Mouse (Mus musculus) forebrain, embryonic 11.5 days (tissue): Measurements from ENCODE around the gene Ifrd2. TPM values are rescaled to one million over a fixed set of nuclear protein-coding genes. Genes with fewer than 3 reads are reported as not detected.

ENCODE experiments used
- ATAC-seq: fragments of 200-750 bp; cut with Nextera tagmentation; replicated peaks from 2 replicates; pipeline ENCODE4 v1.8.0; 2017; ENCODE audit warnings: moderate TSS enrichment; ENCODE audit not compliant: low FRiP score
- DNase-seq: peaks from one replicate; pipeline ENCODE4 v3.0.0-alpha.2; 2017; ENCODE audit warnings: low spot score
- H3K27ac ChIP-seq: fragments of 300-500 bp; sonication (generic); 2 replicates; pipeline ENCODE4 v1.5.1; 2014; ENCODE audit warnings: low read depth, low read length
- H3K27me3 ChIP-seq: fragments of 300-500 bp; sonication (generic); 2 replicates; pipeline ENCODE4 v1.6.1; 2014; ENCODE audit warnings: mild to moderate bottlenecking, low read length, mixed read lengths; ENCODE audit not compliant: control insufficient read depth, insufficient read depth
- H3K36me3 ChIP-seq: fragments of 300-500 bp; sonication (generic); 2 replicates; pipeline ENCODE4 v1.6.1; 2014; ENCODE audit warnings: mild to moderate bottlenecking, low read length, moderate library complexity, mixed read lengths; ENCODE audit not compliant: control insufficient read depth, insufficient read depth
- H3K4me1 ChIP-seq: fragments of 300-500 bp; sonication (generic); replicated peaks from 2 replicates; pipeline ENCODE4 v1.6.1; 2014; ENCODE audit warnings: low read length, mixed read lengths; ENCODE audit not compliant: control insufficient read depth, insufficient read depth
- H3K4me2 ChIP-seq: fragments of 300-500 bp; sonication (generic); 2 replicates; pipeline ENCODE4 v1.6.1; 2014; ENCODE audit warnings: low read depth, mild to moderate bottlenecking, low read length, moderate library complexity, mixed read lengths; ENCODE audit not compliant: severe bottlenecking
- H3K4me3 ChIP-seq: fragments of 300-500 bp; sonication (generic); 2 replicates; pipeline ENCODE4 v1.5.1; 2014; ENCODE audit warnings: low read depth, low read length
- H3K9ac ChIP-seq: fragments of 300-500 bp; sonication (generic); 2 replicates; pipeline ENCODE4 v1.6.1; 2014; ENCODE audit warnings: low read length
- H3K9me3 ChIP-seq: fragments of 300-500 bp; sonication (generic); 2 replicates; pipeline ENCODE4 v1.6.1; 2016; ENCODE audit warnings: low read length, mixed read lengths; ENCODE audit not compliant: control insufficient read depth
- WGBS: fragments of 180-500 bp; shearing (Covaris S2); extraction: QIAGEN DNeasy Blood & Tissue Kit; methylation state at CpG from one replicate; pipeline ENCODE4 v1.1.7; 2014; 5-methylcytosine and 5-hydroxymethylcytosine counted together
- polyA plus RNA-seq: library from polyadenylated mRNA; unstranded; fragments of >200 nt; fragmentation: Nextera tagmentation; extraction: Ambion mirVana; gene quantifications from 2 replicates; pipeline ENCODE4 v1.2.1, GENCODE M21; 2014

Ifrd2 gene
- polyA plus RNA-seq, 1 experiment from 2014 or later: 37.2 TPM

DNA sequence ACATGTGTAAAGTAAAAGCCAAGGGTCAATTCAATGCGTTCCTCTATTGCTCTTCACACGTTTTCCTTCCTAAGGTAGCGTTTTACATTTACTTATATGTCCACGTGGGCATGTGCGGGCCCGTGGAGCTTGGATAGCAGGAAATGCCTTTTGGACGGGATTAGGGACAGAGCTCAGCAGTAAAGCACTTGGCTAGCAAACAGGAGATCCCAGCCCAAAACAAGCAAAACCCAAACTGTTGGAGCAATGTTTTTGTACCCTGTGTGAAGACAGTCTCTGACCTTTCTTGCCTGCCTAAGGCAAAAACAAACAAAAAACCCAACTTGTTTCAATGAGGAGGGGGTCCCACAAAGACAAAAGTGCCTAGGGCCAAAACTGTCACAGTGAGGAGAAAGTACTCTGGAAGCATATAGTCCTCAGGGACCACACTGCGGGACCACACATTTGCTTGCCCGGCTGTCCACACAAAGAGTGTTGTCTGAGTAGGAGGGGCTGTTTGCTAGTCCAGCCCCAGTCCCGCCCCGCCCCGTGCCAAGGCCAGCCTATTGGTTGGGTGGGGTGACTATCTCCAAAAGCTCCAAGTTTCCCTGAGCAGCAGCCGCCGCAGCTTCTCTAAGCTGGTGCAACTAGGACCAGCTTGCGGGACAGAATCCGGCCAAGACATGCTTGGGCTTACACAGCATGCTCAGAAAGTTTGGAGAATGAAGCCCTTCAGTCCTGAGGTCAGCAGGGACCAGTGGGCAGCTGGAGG, 10.9 kb upstream of the Ifrd2 start, which contains the start of gene Hyal1:
TSS of gene Hyal1 (plus strand) at position 571 of the 751 bp plus-strand sequence.
- H3K9me3 ChIP-seq: no peaks in the 10 kb centered on the region; the same call in 1 of the 2 replicates
- DNase-seq: peak; percentile 91
- WGBS: 30% methylated on average over 16 of the region's 16 CpGs
- peak within 1 kb of the TSS; percentile 44; the same call in 1 of the 2 replicates for H3K9ac ChIP-seq
- peak; percentile 83 for ATAC-seq
- peak within 1 kb of the TSS; percentile 19; the same call in 1 of the 2 replicates for H3K27ac ChIP-seq
- peaks cover 13% of the 10 kb centered on the region for H3K4me1 ChIP-seq
- H3K4me2 ChIP-seq: peak within 1 kb of the TSS; percentile 44
- H3K27me3 ChIP-seq: no peaks in the 10 kb centered on the region
- H3K36me3 ChIP-seq: peaks cover 20% of the 10 kb centered on the region
- peak within 1 kb of the TSS; percentile 25 for H3K4me3 ChIP-seq

DNA sequence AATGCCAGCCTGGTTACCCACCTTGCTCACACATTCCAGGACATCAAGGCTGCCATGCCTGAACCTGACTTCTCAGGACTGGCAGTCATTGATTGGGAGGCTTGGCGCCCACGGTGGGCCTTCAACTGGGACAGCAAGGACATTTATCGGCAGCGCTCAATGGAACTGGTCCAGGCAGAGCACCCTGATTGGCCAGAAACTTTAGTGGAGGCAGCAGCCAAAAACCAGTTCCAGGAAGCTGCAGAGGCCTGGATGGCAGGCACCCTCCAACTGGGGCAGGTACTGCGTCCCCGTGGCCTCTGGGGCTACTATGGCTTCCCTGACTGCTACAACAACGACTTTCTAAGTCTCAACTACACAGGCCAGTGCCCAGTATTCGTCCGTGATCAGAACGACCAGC, 9.6 kb upstream of the Ifrd2 start:
- Histone ChIP-seq H3K27ac (no peak overlapping the region), H3K9me3 (no peaks in the 10 kb centered on the region; the same call in 1 of the 2 replicates), H3K4me3 (no peak overlapping the region), H3K4me2 (no peak overlapping the region), H3K4me1 (peaks cover 14% of the 10 kb centered on the region), H3K27me3 (no peaks in the 10 kb centered on the region), H3K36me3 (peaks cover 13% of the 10 kb centered on the region), H3K9ac (no peak overlapping the region)
- WGBS: 89% methylated on average over 10 of the region's 10 CpGs
- DNase-seq: no peak
- no peak for ATAC-seq

DNA sequence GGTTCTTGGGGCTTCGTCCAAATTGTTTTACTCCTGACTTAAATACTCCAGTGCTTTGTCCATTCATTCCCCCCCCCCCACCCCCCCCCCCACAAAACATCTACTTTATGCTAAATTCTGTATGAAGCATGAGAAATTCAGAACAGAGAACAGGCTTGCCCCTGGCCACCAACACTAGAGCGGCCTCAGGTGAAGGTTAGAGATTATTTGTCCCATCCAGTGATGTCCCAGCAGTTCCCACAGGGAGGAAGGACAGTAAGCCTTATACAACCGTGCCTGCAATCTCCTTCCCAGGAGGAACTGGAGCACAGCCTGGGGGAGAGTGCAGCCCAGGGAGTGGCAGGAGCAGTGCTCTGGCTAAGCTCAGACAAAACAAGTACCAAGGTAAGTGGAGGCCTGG, 8.9 kb upstream of the Ifrd2 start, which contains the start of gene Naa80:
TSS of gene Naa80 (plus strand) at position 301 of the 400 bp plus-strand sequence.
- H3K4me2 ChIP-seq: no peak within 1 kb of the TSS
- H3K36me3 ChIP-seq: peaks cover 6% of the 10 kb centered on the region

DNA sequence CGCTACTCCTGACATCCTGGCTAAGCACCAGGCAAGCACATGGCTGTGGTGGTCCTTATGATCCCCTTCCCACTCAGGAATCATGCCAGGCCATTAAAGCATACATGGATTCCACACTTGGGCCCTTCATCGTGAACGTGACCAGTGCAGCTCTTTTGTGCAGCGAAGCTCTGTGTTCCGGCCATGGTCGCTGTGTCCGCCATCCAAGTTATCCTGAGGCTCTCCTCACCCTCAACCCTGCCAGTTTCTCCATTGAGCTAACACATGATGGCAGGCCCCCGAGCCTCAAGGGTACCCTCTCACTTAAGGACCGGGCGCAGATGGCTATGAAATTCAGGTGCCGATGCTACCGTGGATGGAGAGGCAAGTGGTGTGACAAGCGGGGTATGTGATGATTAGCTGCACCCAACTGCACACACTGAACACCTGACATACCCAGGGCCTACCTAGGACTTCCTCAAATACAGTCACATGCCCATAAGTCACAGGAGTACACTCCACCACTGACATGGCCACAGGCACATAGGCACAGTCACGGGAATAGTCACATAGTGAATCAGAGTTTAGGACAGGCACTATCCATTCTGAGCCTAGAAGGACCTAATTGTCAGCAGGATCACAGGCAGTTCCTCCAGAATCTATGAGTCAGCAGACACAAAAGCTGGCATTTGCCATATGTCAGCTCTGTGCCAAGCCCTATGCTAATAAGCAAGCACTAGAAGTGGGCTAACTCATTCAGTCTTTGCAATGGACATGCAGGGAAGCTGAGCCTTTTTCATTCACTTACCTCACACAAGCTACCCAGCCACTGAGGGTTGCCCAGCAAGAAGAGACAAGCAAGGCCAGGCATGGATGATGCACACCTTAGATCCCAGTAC, 8.2 kb upstream of the Ifrd2 start:
- no peak for DNase-seq
- H3K9ac ChIP-seq: no peak overlapping the region
- peaks cover 4% of the 10 kb centered on the region; the same call in 1 of the 2 replicates for H3K36me3 ChIP-seq
- no peak overlapping the region for H3K27ac ChIP-seq
- H3K4me3 ChIP-seq: no peak overlapping the region
- no peak overlapping the region for H3K4me2 ChIP-seq
- H3K9me3 ChIP-seq: no peaks in the 10 kb centered on the region
- 94% methylated on average over 14 of the region's 14 CpGs for WGBS
- no peak for ATAC-seq
- H3K4me1 ChIP-seq: peaks cover 14% of the 10 kb centered on the region
- H3K27me3 ChIP-seq: no peaks in the 10 kb centered on the region

More for the DNA sequence above, 8.9 kb upstream of the Ifrd2 start, which contains the start of gene Naa80:
- ATAC-seq: no peak
- Histone ChIP-seq H3K9ac (no peak within 1 kb of the TSS), H3K4me3 (no peak within 1 kb of the TSS), H3K27ac (no peak within 1 kb of the TSS), H3K27me3 (no peaks in the 10 kb centered on the region), H3K4me1 (peaks cover 14% of the 10 kb centered on the region), H3K9me3 (no peaks in the 10 kb centered on the region; the same call in 1 of the 2 replicates)
- 71% methylated on average over 3 of the region's 3 CpGs for WGBS
- no peak for DNase-seq

DNA sequence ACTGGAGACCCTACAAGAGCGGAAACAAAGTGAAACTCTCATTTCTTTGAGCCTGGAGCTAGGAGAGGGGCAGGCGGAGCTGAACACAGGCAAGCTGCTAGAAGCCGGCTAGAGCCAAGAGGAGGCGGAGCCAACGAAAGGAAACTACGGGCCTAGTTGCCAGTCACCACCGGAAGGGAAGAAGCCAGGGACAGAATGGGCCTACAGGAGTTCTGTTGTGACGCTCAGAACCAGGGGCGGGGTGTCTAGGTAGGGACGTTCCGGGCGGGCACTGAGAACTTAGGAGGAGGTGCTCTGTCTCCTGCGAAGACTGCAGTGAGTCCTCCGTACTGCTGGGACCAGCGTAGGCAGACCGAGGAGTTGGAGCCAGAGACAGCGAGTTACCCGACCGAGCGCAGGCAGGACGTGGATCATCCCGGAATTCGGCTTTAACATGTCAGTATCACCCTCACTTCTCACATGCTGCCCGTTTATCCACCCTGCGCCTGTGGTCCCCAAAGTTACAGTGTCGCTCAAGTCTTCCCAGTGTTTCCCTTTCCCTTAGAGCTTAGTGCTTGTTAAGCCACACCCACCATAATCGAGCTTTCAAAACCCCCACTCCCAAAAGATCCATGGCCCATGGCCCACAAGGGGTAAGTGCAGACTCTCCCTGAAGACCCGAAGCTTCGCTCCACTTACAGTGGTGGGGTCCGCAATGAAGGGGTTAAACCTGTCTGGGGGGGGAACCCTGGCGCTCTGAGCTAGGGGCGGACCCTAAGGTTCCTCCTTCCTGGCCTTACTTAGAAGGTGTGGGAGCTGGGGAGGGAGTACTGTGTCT, 6.7 kb upstream of the Ifrd2 start, which contains the start of gene Hyal3:
TSS of gene Hyal3 (plus strand) at position 318 of the 817 bp plus-strand sequence.
- Histone ChIP-seq H3K4me1 (peaks cover 14% of the 10 kb centered on the region), H3K9ac (peak within 1 kb of the TSS; percentile 83)

DNA sequence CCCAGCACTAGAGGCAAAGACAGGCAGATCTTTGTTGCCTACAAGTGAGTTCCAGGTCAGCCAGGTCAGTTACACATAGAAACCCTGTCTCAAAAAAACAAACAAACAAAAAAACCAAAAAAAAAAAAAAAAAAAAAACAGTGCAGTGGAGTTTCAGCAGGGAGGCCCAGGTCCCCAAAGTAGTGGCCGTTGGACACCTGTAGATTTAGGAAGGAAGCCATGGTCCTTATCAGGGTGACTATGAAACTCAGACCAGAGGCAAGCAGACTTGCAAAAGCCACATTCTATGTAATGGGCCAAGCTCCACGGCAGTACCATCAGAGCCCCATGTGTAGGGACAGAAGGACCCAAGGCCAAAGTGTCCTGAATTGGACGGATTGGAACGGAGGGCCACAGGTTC, 5.9 kb upstream of the Ifrd2 start:
- H3K9ac ChIP-seq: peak overlapping the region; percentile 83; the same call in 1 of the 2 replicates
- H3K36me3 ChIP-seq: no peaks in the 10 kb centered on the region
- H3K4me2 ChIP-seq: peak overlapping the region; percentile 93
- H3K4me1 ChIP-seq: peaks cover 14% of the 10 kb centered on the region
- no peaks in the 10 kb centered on the region for H3K9me3 ChIP-seq
- 81% methylated on average over 4 of the region's 4 CpGs for WGBS
- no peaks in the 10 kb centered on the region for H3K27me3 ChIP-seq
- DNase-seq (no peak), ATAC-seq (no peak)
- H3K27ac ChIP-seq: no peak overlapping the region
- peak overlapping the region; percentile 56; the same call in 1 of the 2 replicates for H3K4me3 ChIP-seq

More for the DNA sequence above, 6.7 kb upstream of the Ifrd2 start, which contains the start of gene Hyal3:
- under 1% methylated on average over 32 of the region's 32 CpGs for WGBS
- no peaks in the 10 kb centered on the region for H3K9me3 ChIP-seq
- no peaks in the 10 kb centered on the region for H3K36me3 ChIP-seq
- H3K27ac ChIP-seq: peak within 1 kb of the TSS; percentile 55
- ATAC-seq: peak; percentile 54
- peak; percentile 87 for DNase-seq
- H3K27me3 ChIP-seq: no peaks in the 10 kb centered on the region
- peak within 1 kb of the TSS; percentile 93 for H3K4me2 ChIP-seq
- peak within 1 kb of the TSS; percentile 56 for H3K4me3 ChIP-seq

DNA sequence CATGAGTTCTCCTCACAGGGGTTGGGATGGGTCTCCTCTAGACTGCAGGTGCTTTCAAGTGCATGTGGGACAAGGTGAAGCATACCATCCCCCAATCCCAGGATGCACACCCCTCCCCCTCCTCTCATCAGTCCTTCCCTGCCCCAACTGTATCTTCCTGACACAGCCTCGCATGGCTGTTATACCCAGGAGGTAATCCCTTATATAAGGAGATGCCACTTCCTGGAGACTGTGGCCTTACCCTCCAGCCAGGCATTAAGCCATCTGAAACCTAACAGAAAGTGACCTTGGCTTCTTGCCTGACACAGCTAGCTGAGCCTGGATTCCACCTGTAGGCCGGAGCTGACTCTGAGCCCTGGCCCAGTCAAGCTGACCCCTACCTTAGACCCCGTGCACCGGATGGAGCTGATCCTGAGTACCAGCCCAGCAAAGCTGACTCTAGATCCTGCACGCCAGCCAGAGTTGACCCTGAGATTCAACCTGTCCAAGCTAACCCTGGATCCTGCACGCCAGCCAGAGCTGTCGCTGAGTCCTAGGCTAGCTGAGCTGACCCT, 4.9 kb upstream of the Ifrd2 start:
- DNase-seq: no peak
- 93% methylated on average over 7 of the region's 7 CpGs for WGBS
- ATAC-seq: no peak
- Histone ChIP-seq H3K27ac (no peak overlapping the region), H3K36me3 (no peaks in the 10 kb centered on the region), H3K9ac (no peak overlapping the region), H3K4me2 (no peak overlapping the region), H3K4me3 (no peak overlapping the region), H3K4me1 (peaks cover 12% of the 10 kb centered on the region), H3K27me3 (no peaks in the 10 kb centered on the region), H3K9me3 (no peaks in the 10 kb centered on the region)
